Mouse (Mus musculus) midbrain, embryonic 16.5 days (tissue): Measurements from ENCODE around the gene Fignl1. TPM values are rescaled to one million over a fixed set of nuclear protein-coding genes. Genes with fewer than 3 reads are reported as not detected.

Source experiments
- ATAC-seq: fragments of 200-750 bp; cut with Nextera tagmentation; 2 replicates; pipeline ENCODE4 v1.8.0; 2017; ENCODE audit warnings: moderate TSS enrichment
- H3K27ac ChIP-seq: fragments of 300-500 bp; sonication (generic); 2 replicates; pipeline ENCODE4 v1.5.1; 2014; ENCODE audit warnings: mild to moderate bottlenecking, low read length, mixed read lengths
- H3K27me3 ChIP-seq: fragments of 300-500 bp; sonication (generic); 2 replicates; pipeline ENCODE4 v1.6.1; 2014; ENCODE audit warnings: low read depth, low read length, mixed read lengths; ENCODE audit not compliant: control insufficient read depth, insufficient read depth
- H3K36me3 ChIP-seq: fragments of 300-500 bp; sonication (generic); 2 replicates; pipeline ENCODE4 v1.6.1; 2014; ENCODE audit warnings: mild to moderate bottlenecking, low read length, moderate library complexity, mixed read lengths; ENCODE audit not compliant: control insufficient read depth, insufficient read depth
- H3K4me1 ChIP-seq: fragments of 300-500 bp; sonication (generic); 2 replicates; pipeline ENCODE4 v1.6.1; 2014; ENCODE audit warnings: mild to moderate bottlenecking, low read length, mixed read lengths; ENCODE audit not compliant: control insufficient read depth, insufficient read depth
- H3K4me2 ChIP-seq: fragments of 300-500 bp; sonication (generic); 2 replicates; pipeline ENCODE4 v1.6.1; 2014; ENCODE audit warnings: mild to moderate bottlenecking, low read length, mixed read lengths
- H3K4me3 ChIP-seq: fragments of 300-500 bp; sonication (generic); 2 replicates; pipeline ENCODE4 v1.5.1; 2014; ENCODE audit warnings: low read depth, mild to moderate bottlenecking, low read length, moderate library complexity, mixed read lengths
- H3K9ac ChIP-seq: fragments of 300-500 bp; sonication (generic); 2 replicates; pipeline ENCODE4 v1.6.1; 2014; ENCODE audit warnings: low read depth, low read length, mixed read lengths
- H3K9me3 ChIP-seq: fragments of 300-500 bp; sonication (generic); replicated peaks from 2 replicates; pipeline ENCODE4 v1.6.1; 2014; ENCODE audit warnings: mild to moderate bottlenecking, low read length, mixed read lengths; ENCODE audit not compliant: control insufficient read depth, poor library complexity, severe bottlenecking
- WGBS: fragments of 180-500 bp; shearing (Covaris S2); extraction: QIAGEN DNeasy Blood & Tissue Kit; methylation state at CpG from one replicate; pipeline ENCODE4 v1.1.7; 2014; 5-methylcytosine and 5-hydroxymethylcytosine counted together
- polyA plus RNA-seq: library from polyadenylated mRNA; unstranded; fragments of >200 nt; fragmentation: Nextera tagmentation; extraction: Ambion mirVana; gene quantifications from 2 replicates; pipeline ENCODE4 v1.2.1, GENCODE M21; 2015

Gene Fignl1
- polyA plus RNA-seq, 1 experiment from 2014 or later: 7.1 TPM

DNA sequence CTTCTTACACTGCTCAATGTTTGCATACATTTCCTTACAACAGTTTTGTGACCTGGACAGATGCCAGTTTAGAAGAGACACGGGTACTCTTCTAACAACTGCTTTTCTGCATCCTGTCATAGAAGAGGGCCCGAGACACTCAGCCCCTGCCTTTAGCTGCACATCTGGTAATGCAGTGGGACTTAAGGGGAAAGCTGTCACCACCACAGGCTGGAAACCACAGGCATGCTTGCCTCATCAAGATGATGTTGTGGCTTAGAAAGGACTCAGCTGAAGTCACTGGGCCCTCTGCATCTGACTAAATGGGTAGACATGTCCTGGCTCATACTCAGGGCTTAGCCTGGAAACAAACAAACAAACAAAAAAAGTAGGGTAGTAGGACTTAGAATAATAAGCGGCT, 12.0 kb upstream of the Fignl1 start:
- H3K4me2 ChIP-seq: no peak overlapping the region
- peaks cover 20% of the 10 kb centered on the region for H3K4me1 ChIP-seq
- ATAC-seq: peak; percentile 23; the same call in 1 of the 2 replicates
- 69% methylated on average over 3 of the region's 3 CpGs for WGBS
- H3K9me3 ChIP-seq: no peaks in the 10 kb centered on the region
- H3K27ac ChIP-seq: no peak overlapping the region
- no peak overlapping the region for H3K4me3 ChIP-seq
- no peak overlapping the region for H3K9ac ChIP-seq
- no peaks in the 10 kb centered on the region for H3K36me3 ChIP-seq
- H3K27me3 ChIP-seq: no peaks in the 10 kb centered on the region

DNA sequence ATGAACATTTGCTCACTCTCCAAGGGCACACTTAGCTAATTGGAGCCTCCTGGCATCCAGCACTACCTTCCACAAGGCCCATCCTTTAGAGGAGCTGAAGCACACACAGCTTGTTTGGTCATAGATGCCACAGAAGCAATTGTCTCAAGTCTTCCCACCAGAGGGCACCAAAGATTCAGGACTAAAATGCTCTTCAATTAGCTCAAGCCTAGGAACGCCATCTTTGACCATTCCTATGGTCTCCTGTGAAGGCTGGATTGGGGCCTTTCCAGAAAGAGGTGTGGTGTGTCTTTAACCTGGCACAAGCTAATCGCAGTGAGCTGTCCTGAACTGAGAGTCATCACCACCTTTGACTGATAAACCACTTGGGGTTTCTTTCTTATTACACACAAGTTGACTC, 11.5 kb upstream of the Fignl1 start:
- peaks cover 20% of the 10 kb centered on the region for H3K4me1 ChIP-seq
- H3K4me2 ChIP-seq: no peak overlapping the region
- H3K9me3 ChIP-seq: no peaks in the 10 kb centered on the region
- 5% methylated on average over 2 of the region's 2 CpGs for WGBS
- H3K27ac ChIP-seq: no peak overlapping the region
- H3K9ac ChIP-seq: no peak overlapping the region
- no peak overlapping the region for H3K4me3 ChIP-seq
- no peaks in the 10 kb centered on the region for H3K36me3 ChIP-seq
- no peaks in the 10 kb centered on the region for H3K27me3 ChIP-seq
- peak; percentile 69 for ATAC-seq

DNA sequence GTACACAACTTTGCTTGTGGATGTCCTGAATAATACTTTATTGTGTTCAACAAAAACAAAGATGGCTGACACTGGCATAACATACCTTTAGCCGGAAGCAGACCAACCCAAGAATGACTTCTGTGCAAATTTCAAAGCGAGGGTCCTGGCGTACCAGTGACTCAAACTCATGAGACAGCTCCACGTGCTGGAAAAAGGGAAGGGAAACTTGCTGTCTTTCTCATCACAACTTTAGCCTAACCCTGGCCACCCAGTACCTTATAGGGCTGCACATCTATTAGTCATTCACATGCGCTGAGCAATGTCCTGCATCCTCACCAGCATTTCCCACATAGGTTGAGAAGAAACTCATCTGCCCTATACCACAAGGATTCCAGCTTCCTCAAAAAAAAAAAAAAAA, 10.4 kb upstream of the Fignl1 start:
- H3K36me3 ChIP-seq: no peaks in the 10 kb centered on the region
- H3K4me2 ChIP-seq: no peak overlapping the region
- no peak for ATAC-seq
- H3K4me3 ChIP-seq: no peak overlapping the region
- H3K9ac ChIP-seq: no peak overlapping the region
- 91% methylated on average over 5 of the region's 5 CpGs for WGBS
- H3K27ac ChIP-seq: no peak overlapping the region
- H3K9me3 ChIP-seq: no peaks in the 10 kb centered on the region
- H3K27me3 ChIP-seq: no peaks in the 10 kb centered on the region
- H3K4me1 ChIP-seq: peaks cover 20% of the 10 kb centered on the region

DNA sequence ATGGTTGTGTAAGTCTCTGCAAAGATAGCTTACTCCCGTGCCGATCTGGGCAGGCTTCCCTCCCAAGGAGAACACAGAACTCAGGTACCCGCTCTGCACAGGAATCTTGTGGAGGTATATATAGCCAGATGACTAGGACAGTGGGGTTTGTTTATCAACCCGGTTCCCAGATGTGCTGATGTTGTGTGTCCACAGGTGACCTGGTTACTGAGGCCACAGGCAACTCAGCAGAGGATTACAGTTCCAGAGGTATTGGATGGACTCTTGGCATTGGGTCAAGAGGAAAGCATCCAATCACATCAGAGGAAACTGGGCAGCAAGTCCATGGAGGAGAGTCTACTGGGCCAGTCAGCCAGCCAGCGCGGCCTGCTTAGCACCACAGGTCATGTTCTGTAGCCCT, 10.0 kb upstream of the Fignl1 start:
- Histone ChIP-seq H3K9me3 (no peaks in the 10 kb centered on the region), H3K4me3 (no peak overlapping the region), H3K4me2 (no peak overlapping the region), H3K4me1 (peaks cover 20% of the 10 kb centered on the region), H3K27me3 (no peaks in the 10 kb centered on the region), H3K36me3 (no peaks in the 10 kb centered on the region), H3K9ac (no peak overlapping the region), H3K27ac (no peak overlapping the region)
- WGBS: 94% methylated on average over 6 of the region's 6 CpGs
- ATAC-seq: no peak

DNA sequence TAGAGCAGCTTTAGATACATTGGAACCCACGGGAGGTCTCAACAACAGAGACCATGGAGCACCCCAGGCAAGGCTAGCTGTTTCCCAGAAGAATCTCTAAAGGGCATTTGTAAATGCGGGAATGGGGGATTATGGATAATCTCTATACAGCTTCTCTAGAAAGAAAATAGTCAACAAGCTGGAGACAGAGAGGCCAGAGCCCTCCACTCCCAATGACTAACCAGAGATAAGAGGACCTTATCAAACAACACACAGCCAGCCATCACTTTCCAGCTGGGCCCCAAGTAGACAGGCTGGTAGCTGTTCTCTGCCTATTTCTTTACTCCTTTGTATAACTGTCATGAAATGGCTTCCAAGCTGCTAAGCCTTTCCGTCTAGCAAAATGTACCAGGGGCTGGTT, 7.0 kb upstream of the Fignl1 start:
- Histone ChIP-seq H3K4me3 (no peak overlapping the region), H3K36me3 (no peaks in the 10 kb centered on the region), H3K9ac (no peak overlapping the region), H3K4me2 (no peak overlapping the region), H3K9me3 (no peaks in the 10 kb centered on the region), H3K27ac (no peak overlapping the region), H3K27me3 (no peaks in the 10 kb centered on the region), H3K4me1 (no peaks in the 10 kb centered on the region)
- no peak for ATAC-seq
- 45% methylated on average over 3 of the region's 3 CpGs for WGBS

DNA sequence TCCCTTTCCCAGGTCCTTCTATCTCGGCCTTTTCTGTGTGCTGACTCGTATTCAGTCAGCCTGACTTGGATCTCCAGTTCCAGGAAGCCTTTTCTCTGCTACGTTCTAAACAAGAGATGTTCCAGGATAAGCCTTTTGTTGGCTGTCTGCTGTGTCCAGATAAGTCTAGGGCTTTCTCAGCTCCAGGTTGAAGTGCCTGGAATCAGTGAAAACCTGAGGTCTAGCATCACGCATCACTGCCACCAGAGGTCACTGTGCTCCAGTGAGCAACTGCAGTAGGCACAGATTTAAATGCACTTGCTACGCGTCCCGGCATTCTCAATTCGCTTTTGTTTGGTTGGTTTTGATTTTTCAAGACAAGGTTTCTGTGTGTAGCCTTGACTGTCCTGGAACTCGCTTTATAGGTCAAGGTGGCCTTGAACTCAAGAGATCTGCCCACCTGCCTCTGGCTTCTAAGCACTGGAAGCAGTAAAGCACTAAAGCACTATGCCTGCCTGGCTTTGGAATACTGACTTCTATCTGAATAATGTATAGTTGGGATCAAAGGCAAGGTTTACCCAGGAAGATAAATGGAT, 3.2 kb upstream of the Fignl1 start:
- Histone ChIP-seq H3K4me1 (peaks cover 5% of the 10 kb centered on the region), H3K27ac (no peak overlapping the region), H3K4me2 (peak overlapping the region; percentile 26), H3K36me3 (no peaks in the 10 kb centered on the region), H3K27me3 (no peaks in the 10 kb centered on the region), H3K9me3 (no peaks in the 10 kb centered on the region), H3K9ac (no peak overlapping the region), H3K4me3 (no peak overlapping the region)
- WGBS: 18% methylated on average over 9 of the region's 9 CpGs
- 0 out of 2 replicates have a peak, but pooled peaks have one; percentile 18 for ATAC-seq

DNA sequence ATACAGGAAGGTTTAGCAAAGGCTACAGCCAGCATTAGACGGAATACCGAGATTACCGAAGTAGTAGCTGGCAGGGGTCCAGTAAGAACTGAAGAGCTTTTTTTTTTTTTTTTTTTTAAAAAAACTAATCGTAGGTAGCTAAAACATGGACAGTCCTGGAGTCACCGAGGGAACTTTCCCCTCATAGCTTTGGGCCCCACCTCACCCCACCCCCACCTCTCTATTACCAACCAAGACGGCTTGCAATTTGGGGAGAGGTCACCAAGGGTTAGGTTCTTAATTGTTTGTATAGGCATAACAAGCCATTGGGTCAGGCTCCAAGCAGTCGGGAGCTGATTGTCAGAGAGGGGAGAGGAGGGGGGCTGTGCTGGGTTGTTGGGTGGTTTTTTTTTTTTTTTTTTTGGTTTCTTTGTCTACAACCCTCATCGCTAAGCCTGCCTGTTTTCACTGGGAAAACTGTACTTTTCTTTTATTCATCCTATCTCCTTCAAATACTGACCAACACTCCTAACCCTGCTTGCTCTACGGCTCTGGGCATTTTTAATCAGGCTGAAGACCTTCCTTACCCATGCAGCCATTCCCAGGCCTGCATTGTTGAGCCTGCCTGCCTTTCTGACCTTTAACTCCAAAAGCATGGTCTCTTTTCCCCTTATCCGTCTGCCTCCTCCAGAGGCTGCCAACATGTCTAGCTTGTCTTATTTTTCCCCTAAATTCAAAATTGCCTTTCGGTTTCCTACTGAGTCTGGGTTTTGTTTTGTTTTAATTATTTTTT, 828 bp upstream of the Fignl1 start:
- peak overlapping the region; percentile 94 for H3K27ac ChIP-seq
- H3K4me3 ChIP-seq: peak overlapping the region; percentile 79
- H3K9me3 ChIP-seq: no peaks in the 10 kb centered on the region
- ATAC-seq: no peak; the same call in none of the 2 replicates
- no peaks in the 10 kb centered on the region for H3K36me3 ChIP-seq
- H3K4me2 ChIP-seq: peak overlapping the region; percentile 90
- peaks cover 5% of the 10 kb centered on the region for H3K4me1 ChIP-seq
- H3K9ac ChIP-seq: peak overlapping the region; percentile 92
- WGBS: 3% methylated on average over 11 of the region's 11 CpGs
- no peaks in the 10 kb centered on the region for H3K27me3 ChIP-seq

DNA sequence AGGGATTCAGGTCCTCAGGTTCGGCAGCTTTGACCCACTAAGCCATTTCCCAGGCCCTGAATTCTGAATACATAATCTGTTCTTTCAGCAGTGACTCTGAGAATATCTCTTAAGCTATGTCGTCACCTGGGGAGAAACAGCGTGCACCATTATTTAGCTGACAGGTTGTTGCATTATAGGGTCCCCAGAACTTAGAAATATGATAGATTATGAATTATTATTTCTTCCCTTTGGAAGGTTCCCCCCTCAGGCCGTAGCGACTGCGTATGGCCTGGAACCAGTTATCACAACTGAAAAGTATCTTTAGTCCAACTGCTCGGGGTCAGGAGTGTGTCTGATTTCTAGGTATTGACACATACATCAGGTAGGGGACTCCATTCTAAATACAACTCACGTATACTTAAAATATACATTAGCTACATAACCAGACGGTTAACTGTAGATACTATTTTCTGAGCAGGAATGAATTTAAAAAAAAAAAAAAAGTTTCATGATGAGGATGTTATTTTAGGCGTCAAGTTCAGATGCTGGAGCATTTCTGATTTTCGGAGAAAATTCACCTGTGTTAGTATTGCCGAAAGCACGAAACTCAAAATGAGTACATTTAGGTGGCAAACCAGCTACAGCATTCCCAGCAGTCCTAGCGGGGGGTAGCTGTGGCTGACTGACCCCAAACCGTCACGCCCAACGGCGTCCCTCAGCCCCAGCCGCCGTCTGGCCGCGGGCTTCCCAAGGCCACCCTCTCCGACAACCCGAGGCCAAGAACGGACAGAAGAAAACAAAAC, 535 bp downstream of the Fignl1 start:
- Histone ChIP-seq H3K9ac (peak overlapping the region; percentile 92), H3K4me3 (peak overlapping the region; percentile 79), H3K36me3 (no peaks in the 10 kb centered on the region), H3K27ac (peak overlapping the region; percentile 94; the same call in 1 of the 2 replicates), H3K9me3 (no peaks in the 10 kb centered on the region), H3K4me2 (peak overlapping the region; percentile 90), H3K27me3 (no peaks in the 10 kb centered on the region), H3K4me1 (peaks cover 5% of the 10 kb centered on the region)
- 9% methylated on average over 25 of the region's 25 CpGs for WGBS
- no peak for ATAC-seq

DNA sequence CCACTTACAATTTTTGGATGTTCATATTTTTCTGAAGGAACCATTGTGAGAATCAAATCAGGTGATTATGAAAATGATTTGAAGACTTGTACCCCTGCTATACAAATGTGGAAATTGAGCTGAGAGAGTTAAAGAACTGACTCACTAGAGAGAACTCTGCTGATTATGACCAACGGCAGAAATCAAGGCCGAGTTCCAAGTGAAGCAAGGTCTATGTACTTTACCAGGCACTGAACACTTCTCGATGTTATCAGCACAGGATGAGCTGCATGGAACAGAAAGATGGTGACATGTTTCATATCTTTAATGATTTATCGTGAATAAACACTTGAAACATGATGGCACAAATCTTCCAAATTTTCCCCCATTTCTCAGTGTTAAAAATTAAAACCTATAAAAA, 2.8 kb downstream of the Fignl1 start:
- WGBS: 92% methylated on average over 4 of the region's 4 CpGs
- H3K4me1 ChIP-seq: peaks cover 5% of the 10 kb centered on the region
- no peak overlapping the region for H3K27ac ChIP-seq
- no peak for ATAC-seq
- H3K9me3 ChIP-seq: no peaks in the 10 kb centered on the region
- H3K9ac ChIP-seq: no peak overlapping the region
- H3K36me3 ChIP-seq: no peaks in the 10 kb centered on the region
- no peaks in the 10 kb centered on the region for H3K27me3 ChIP-seq
- no peak overlapping the region for H3K4me2 ChIP-seq
- no peak overlapping the region for H3K4me3 ChIP-seq
